Comparison of ENCODE assay signal across 8 mouse cellular contexts in genomic region chr7:133122379-133123243, GRCm38 (mm10). TPM values are rescaled to one million over a fixed set of nuclear protein-coding genes. Genes with fewer than 3 reads are reported as not detected.
DNase-seq lines count a peak whose midpoint lies in the region; ATAC-seq lines count a peak whose summit lies in the region.

No protein-coding gene starts in this region.

- peak; percentile 42 for DNase-seq in ovary, adult 18-20 months (ENCODE audit: low spot score)
- no peak for DNase-seq in ovary, postnatal 14 days (ENCODE audit: low spot score)
- peak; percentile 70 to 80 for DNase-seq in cerebellum, postnatal 10 days
- peak; percentile 98 for DNase-seq in heart, adult 11 months
- DNase-seq in kidney, adult 18-20 months = peak; percentile 76
- DNase-seq in liver, embryonic 11.5 days (ENCODE audit: low spot score) = peak; percentile 79

- peak overlapping the region; percentile 89 for H3K9ac ChIP-seq in liver, embryonic 11.5 days (ENCODE audit: low read depth, low read length)
- peak overlapping the region; percentile 97 for H3K9ac ChIP-seq in neural tube, embryonic 13.5 days

- H3K4me3 ChIP-seq in liver, embryonic 11.5 days (ENCODE audit: low read depth, low read length) = peak overlapping the region; percentile 88
- H3K4me3 ChIP-seq in neural tube, embryonic 13.5 days = peak overlapping the region; percentile 94

- no peak for ATAC-seq in liver, embryonic 11.5 days (replicated peaks; ENCODE audit: low FRiP score)
- peak; percentile 36 for ATAC-seq in neural tube, embryonic 13.5 days (ENCODE audit: low read depth)
- ATAC-seq in CD4-positive, CD25-positive, alpha-beta regulatory T cell, adult 4 months = no peak

- peaks cover 12% of the 10 kb centered on the region for H3K4me1 ChIP-seq in liver, embryonic 11.5 days (replicated peaks; ENCODE audit: control insufficient read depth, insufficient read depth, low read length)
- peaks cover 49% of the 10 kb centered on the region for H3K4me1 ChIP-seq in neural tube, embryonic 13.5 days (replicated peaks)

- no peaks in the 10 kb centered on the region for H3K9me3 ChIP-seq in liver, embryonic 11.5 days (ENCODE audit: control insufficient read depth, low read length)
- H3K9me3 ChIP-seq in neural tube, embryonic 13.5 days = no peaks in the 10 kb centered on the region

- peak overlapping the region; percentile 84 for H3K4me2 ChIP-seq in liver, embryonic 11.5 days
- peak overlapping the region; percentile 95 for H3K4me2 ChIP-seq in neural tube, embryonic 13.5 days

- H3K36me3 ChIP-seq in liver, embryonic 11.5 days (ENCODE audit: control insufficient read depth, insufficient read depth, low read length) = no peaks in the 10 kb centered on the region
- no peaks in the 10 kb centered on the region for H3K36me3 ChIP-seq in neural tube, embryonic 13.5 days

- peaks cover 2% of the 10 kb centered on the region; the same call in 1 of the 2 replicates for H3K27me3 ChIP-seq in liver, embryonic 11.5 days (replicated peaks; ENCODE audit: control insufficient read depth, insufficient read depth, low read length)
- peaks cover 10% of the 10 kb centered on the region; the same call in 1 of the 2 replicates for H3K27me3 ChIP-seq in neural tube, embryonic 13.5 days

- WGBS in liver, embryonic 11.5 days = under 1% methylated on average over 68 of the region's 102 CpGs
- 1% methylated on average over 91 of the region's 102 CpGs for WGBS in neural tube, embryonic 13.5 days

- H3K27ac ChIP-seq in liver, embryonic 11.5 days (ENCODE audit: low read depth, low read length) = peak overlapping the region; percentile 86
- H3K27ac ChIP-seq in neural tube, embryonic 13.5 days (replicated peaks) = peak overlapping the region; percentile 98

RNA-seq across cellular contexts. Expression of gene Fgfr2, which starts 0.5 kb away (rescaled TPM):
- 30.0 and 32.6 TPM in 2 replicates for polyA plus RNA-seq in liver, embryonic 11.5 days (2014; fragmentation: Nextera tagmentation; extraction: Ambion mirVana)
- polyA plus RNA-seq in neural tube, embryonic 13.5 days (2015; fragmentation: Nextera tagmentation; extraction: Ambion mirVana) = 22.9 and 30.6 TPM in 2 replicates
- polyA plus RNA-seq in CD4-positive, CD25-positive, alpha-beta regulatory T cell, adult 4 months (2017; shearing (Covaris generic)) = not detected

RNA-seq across cellular contexts. Expression of gene Ctbp2, which starts 1.5 kb away (rescaled TPM):
- 42.7 and 47.9 TPM in 2 replicates for polyA plus RNA-seq in liver, embryonic 11.5 days (2014; fragmentation: Nextera tagmentation; extraction: Ambion mirVana)
- polyA plus RNA-seq in neural tube, embryonic 13.5 days (2015; fragmentation: Nextera tagmentation; extraction: Ambion mirVana) = 73.1 and 94.2 TPM in 2 replicates
- polyA plus RNA-seq in CD4-positive, CD25-positive, alpha-beta regulatory T cell, adult 4 months (2017; shearing (Covaris generic)) = 1 to 10 TPM; 7.8 to 8.2 TPM

Comparison
In these comparisons a context has a peak if more than half of its experiments do, and no peak if none do; other contexts are left out.
1. RNA of gene Fgfr2, which starts 0.5 kb away (polyA plus RNA-seq): 30.0 to 32.6 TPM in liver, embryonic 11.5 days and 22.9 to 30.6 TPM in neural tube, embryonic 13.5 days; not detected in CD4-positive, CD25-positive, alpha-beta regulatory T cell, adult 4 months; every median in the first group is over 10 times any median in the second.